Mouse (Mus musculus) ES-E14 (cell line): ENCODE measurements around the gene Hbb-y. TPM values are rescaled to one million over a fixed set of nuclear protein-coding genes. Genes with fewer than 3 reads are reported as not detected.

Experiments used
- DNase-seq: peaks from one replicate; pipeline ENCODE4 v3.0.0-alpha.2; 2013; ENCODE audit warnings: low read depth, low spot score
- H3K27ac ChIP-seq: 2 replicates; pipeline ENCODE4 v1.5.1; 2012; ENCODE audit warnings: low read depth, mild to moderate bottlenecking, low read length, moderate library complexity, mixed read lengths; ENCODE audit not compliant: poor library complexity, insufficient read depth, severe bottlenecking
- H3K36me3 ChIP-seq: 2 replicates; pipeline ENCODE4 v1.6.1; 2012; ENCODE audit warnings: mild to moderate bottlenecking, low read length, moderate library complexity, mixed read lengths; ENCODE audit not compliant: control insufficient read depth, poor library complexity, insufficient read depth, severe bottlenecking
- H3K4me1 ChIP-seq, 2 experiments: fragments of 150-350 bp in 1 of 2; sonication (generic) in 1 of 2; 2 replicates each; pipeline ENCODE4 v1.6.1; 2012; ENCODE audit warnings: low read length in 2 of 2, mild to moderate bottlenecking in 1 of 2, mixed read lengths in 1 of 2; ENCODE audit not compliant: control insufficient read depth in 2 of 2, insufficient read depth in 2 of 2, poor library complexity in 1 of 2
- H3K4me3 ChIP-seq, 2 experiments: fragments of 150-350 bp in 1 of 2; sonication (generic) in 1 of 2; 2 replicates each; pipeline ENCODE4 v1.5.1; 2012; ENCODE audit warnings: low read length in 2 of 2, low read depth in 1 of 2, mild to moderate bottlenecking in 1 of 2, mixed read lengths in 1 of 2; ENCODE audit not compliant: insufficient read depth in 1 of 2, poor library complexity in 1 of 2, severe bottlenecking in 1 of 2
- H3K9ac ChIP-seq: 2 replicates; pipeline ENCODE4 v1.6.1; 2012; ENCODE audit warnings: low read depth, mild to moderate bottlenecking, low read length, mixed read lengths; ENCODE audit not compliant: poor library complexity, insufficient read depth, severe bottlenecking
- H3K9me3 ChIP-seq: fragments of 150-350 bp; sonication (generic); 2 replicates; pipeline ENCODE4 v1.6.1; 2012; ENCODE audit warnings: low read depth, mild to moderate bottlenecking, low read length; ENCODE audit not compliant: control insufficient read depth, insufficient read depth
- CHD2 ChIP-seq: IDR thresholded peaks from 2 replicates; pipeline ENCODE4 v1.6.1; 2014; ENCODE audit warnings: mild to moderate bottlenecking, low read depth, low read length, inconsistent platforms
- HCFC1 ChIP-seq: IDR thresholded peaks from 2 replicates; pipeline ENCODE4 v1.6.1; 2012; ENCODE audit warnings: low read length, inconsistent platforms, borderline replicate concordance; ENCODE audit not compliant: insufficient read depth
- MAFK ChIP-seq: IDR thresholded peaks from 2 replicates; pipeline ENCODE4 v1.6.1; 2014; ENCODE audit warnings: mild to moderate bottlenecking, low read depth, low read length, inconsistent platforms; ENCODE audit not compliant: insufficient read depth
- ZC3H11A ChIP-seq: IDR thresholded peaks from 2 replicates; pipeline ENCODE4 v1.6.1; 2012; ENCODE audit warnings: low read depth, mild to moderate bottlenecking, inconsistent platforms, low read length, borderline replicate concordance
- ZNF384 ChIP-seq: IDR thresholded peaks from 2 replicates; pipeline ENCODE4 v1.6.1; 2012; ENCODE audit warnings: low read depth, low read length, inconsistent platforms
- in situ Hi-C, 2 experiments: fragments of 600-800 bp; cut with MboI; formaldehyde crosslinking; loops; one replicate each; pipeline ENCODE4 v1.15.1; 2025; ENCODE audit warnings: low sequenced_read_pairs in 2 of 2, inconsistent platforms in 1 of 2; ENCODE audit not compliant: unreplicated experiment in 2 of 2
- total RNA-seq: library from RNA; depleted of rRNA; stranded (reverse); fragments of 300-350 nt; gene quantifications from 2 replicates; pipeline ENCODE4 v1.2.3, GENCODE M21; 2012

Gene Hbb-y
- total RNA-seq, 1 experiment: not detected

DNA sequence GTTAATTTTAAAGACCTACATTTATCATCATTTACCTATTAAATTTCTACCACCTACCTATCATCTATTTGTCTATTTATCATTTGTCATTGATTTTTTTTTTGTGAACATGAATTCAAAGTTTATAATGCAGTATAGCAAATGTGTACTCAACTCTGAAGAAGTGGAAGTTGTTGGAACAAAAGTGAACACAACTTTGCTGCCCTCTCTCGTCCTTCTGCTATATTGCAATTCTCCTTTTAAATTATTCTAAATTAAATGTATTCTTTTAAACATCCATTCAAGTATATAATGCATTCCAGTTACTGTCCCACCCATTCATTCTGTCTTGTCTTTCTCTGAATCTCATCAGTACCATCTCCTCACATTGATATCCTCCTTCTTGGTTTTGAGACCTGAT, 20.0 kb upstream of the Hbb-y start:
- H3K9ac ChIP-seq: no peak overlapping the region
- H3K27ac ChIP-seq: no peak overlapping the region
- TF ChIP-seq MAFK (no peak), ZC3H11A (no peak), HCFC1 (no peak), ZNF384 (no peak), CHD2 (no peak)
- H3K4me1 ChIP-seq: no peaks in the 10 kb centered on the region
- DNase-seq: no peak
- no peaks in the 10 kb centered on the region for H3K36me3 ChIP-seq
- no peaks in the 10 kb centered on the region for H3K9me3 ChIP-seq
- in situ Hi-C loops: no loop called here
- no peak overlapping the region for H3K4me3 ChIP-seq

DNA sequence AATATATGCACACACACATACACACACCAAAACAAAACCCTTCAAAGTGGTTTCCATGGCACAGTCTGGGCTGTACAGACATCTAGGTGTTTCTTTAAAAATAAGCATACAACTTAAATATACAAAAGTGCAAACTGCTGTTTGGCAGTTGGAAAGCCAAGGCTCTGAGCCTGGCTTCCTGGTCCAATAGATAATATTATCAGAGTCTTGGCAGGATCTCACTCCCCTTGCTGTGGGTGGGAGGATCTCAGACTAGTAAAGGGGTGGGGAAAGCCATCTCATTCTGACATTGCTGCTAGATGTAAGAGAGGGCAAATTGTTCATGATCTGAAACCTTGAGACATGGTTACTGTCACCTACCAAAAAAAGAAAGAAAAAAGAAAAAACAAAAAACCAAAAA, 17.7 kb upstream of the Hbb-y start:
- no peak for DNase-seq
- no peaks in the 10 kb centered on the region for H3K9me3 ChIP-seq
- no peak overlapping the region for H3K4me3 ChIP-seq
- in situ Hi-C loops: no loop called here
- no peak overlapping the region for H3K27ac ChIP-seq
- TF ChIP-seq ZNF384: no peak
- TF ChIP-seq HCFC1: no peak
- TF ChIP-seq MAFK: no peak
- TF ChIP-seq ZC3H11A: no peak
- no peak for TF ChIP-seq CHD2
- H3K36me3 ChIP-seq: no peaks in the 10 kb centered on the region
- H3K9ac ChIP-seq: no peak overlapping the region
- no peaks in the 10 kb centered on the region for H3K4me1 ChIP-seq

DNA sequence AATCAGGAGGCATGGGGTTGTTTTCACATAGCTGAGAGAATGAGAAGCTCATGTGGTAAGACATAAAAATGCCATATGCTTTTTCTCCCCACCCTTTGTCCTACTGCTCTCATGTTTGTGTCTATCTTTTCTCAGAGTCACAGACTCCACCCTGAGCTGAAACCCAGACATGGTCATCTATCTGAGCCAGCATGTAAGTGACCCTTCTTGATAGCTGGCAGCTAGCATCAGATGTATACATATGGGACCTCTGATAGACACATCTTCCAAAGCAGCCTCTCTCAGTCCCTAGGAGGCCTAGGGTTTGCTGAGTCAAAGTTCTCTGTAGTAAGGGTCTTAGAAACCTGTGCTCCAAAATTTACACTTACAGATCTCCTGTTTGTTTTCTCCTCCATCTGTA, 12.7 kb upstream of the Hbb-y start:
- in situ Hi-C loops: no loop called here

DNA sequence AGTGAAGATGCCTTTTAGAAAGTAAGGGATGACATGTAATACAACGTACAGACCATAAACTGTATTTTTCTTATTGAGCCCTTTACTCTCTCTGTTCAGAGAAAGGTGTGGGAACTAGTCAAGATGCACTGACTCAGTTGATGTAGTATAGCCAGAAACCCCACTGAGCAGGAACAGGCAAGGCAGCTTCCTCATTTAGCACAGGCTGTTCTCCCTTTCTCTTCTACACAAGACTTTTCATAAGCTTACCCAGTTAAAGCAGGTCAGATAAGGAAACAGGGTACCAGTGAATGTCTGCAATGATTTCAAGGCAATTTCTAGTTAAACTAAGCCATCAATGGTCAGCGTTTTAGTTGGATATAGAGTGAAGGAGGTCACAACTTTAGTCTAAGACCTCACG, 8.5 kb upstream of the Hbb-y start:
- Histone ChIP-seq H3K4me3 (no peak overlapping the region), H3K36me3 (no peaks in the 10 kb centered on the region), H3K9me3 (no peaks in the 10 kb centered on the region), H3K4me1 (0 out of 4 replicates have a peak, but pooled peaks cover 0 to 3% of the 10 kb centered on the region in 2 experiments), H3K9ac (no peak overlapping the region), H3K27ac (no peak overlapping the region)
- no peak for DNase-seq
- TF ChIP-seq MAFK (no peak), ZNF384 (no peak), HCFC1 (no peak), CHD2 (no peak), ZC3H11A (no peak)
- in situ Hi-C loops: no loop called here

More for the DNA sequence above, 12.7 kb upstream of the Hbb-y start:
- no peak for TF ChIP-seq ZNF384
- no peak for TF ChIP-seq MAFK
- no peak for TF ChIP-seq CHD2
- no peak for TF ChIP-seq HCFC1
- TF ChIP-seq ZC3H11A: no peak
- Histone ChIP-seq H3K9ac (no peak overlapping the region), H3K4me3 (no peak overlapping the region), H3K27ac (no peak overlapping the region), H3K4me1 (0 out of 4 replicates have a peak, but pooled peaks cover 0 to 3% of the 10 kb centered on the region in 2 experiments), H3K9me3 (no peaks in the 10 kb centered on the region), H3K36me3 (no peaks in the 10 kb centered on the region)
- DNase-seq: no peak

DNA sequence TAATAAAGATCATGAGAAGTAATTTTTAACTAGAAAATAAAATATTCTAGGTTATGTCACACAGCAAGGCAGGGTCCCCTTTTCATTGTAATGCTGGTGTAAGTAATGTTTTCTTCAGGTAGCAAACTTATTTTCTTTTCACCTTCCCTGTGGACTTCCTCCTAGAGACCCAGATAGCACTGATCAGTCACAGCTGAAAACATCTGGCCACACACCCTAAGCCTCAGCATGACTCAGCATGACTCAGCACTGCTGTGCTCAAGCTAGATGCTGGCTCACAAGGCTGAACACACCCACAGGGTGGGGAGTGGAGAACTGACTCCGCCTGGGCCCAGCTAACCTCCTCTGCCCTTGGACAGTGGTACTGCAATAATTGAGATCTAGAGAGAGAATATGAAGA, 7.8 kb upstream of the Hbb-y start:
- H3K9me3 ChIP-seq: no peaks in the 10 kb centered on the region
- no peak overlapping the region for H3K4me3 ChIP-seq
- DNase-seq: peak; percentile 77
- in situ Hi-C loops: no loop called here
- H3K27ac ChIP-seq: no peak overlapping the region
- TF ChIP-seq ZNF384: no peak
- TF ChIP-seq ZC3H11A: no peak
- TF ChIP-seq MAFK: peak; percentile 98
- 0 out of 4 replicates have a peak, but pooled peaks cover 0 to 3% of the 10 kb centered on the region in 2 experiments for H3K4me1 ChIP-seq
- H3K9ac ChIP-seq: no peak overlapping the region
- no peaks in the 10 kb centered on the region for H3K36me3 ChIP-seq
